Mouse (Mus musculus): ENCODE data around the gene Smtnl1. TPM values are rescaled to one million over a fixed set of nuclear protein-coding genes. Genes with fewer than 3 reads are reported as not detected.
"Not testable (repeated sequence)": the region's sequence is repeated elsewhere in the genome, so short reads cannot be mapped to it uniquely, and the experiment has no call there.

The Smtnl1 gene
- total and polyA plus RNA-seq, 3 experiments, result not detected

DNA sequence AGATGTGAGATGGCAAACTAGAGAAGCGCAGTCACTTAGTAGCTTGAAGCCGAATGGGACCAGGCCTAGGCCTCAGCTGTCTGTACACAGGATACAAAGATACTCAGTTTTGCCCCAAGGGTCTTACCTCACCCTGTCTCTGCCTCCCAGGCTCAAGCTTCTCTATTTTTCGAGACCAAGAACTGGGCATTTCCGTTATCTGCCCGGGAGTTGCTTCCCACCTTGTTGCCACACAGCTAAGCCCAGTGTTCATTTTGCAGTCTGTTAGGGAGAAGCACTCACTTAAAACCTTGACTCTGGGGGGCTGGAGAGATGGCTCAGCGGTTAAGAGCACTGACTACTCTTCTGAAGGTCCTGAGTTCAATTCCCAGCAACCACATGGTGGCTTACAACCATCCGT lies 18.5 kb downstream of the Smtnl1 start:
- H3K27ac ChIP-seq (ENCODE audit: control insufficient read depth, low read depth, low read length), result no peak overlapping the region
- H3K4me1 ChIP-seq (ENCODE audit: control insufficient read depth in 1 of 2, insufficient read depth in 2 of 2, low read length in 2 of 2), result peaks cover 0 to 11% of the 10 kb centered on the region in 2 experiments; a peak in 2 of 4 replicates

DNA sequence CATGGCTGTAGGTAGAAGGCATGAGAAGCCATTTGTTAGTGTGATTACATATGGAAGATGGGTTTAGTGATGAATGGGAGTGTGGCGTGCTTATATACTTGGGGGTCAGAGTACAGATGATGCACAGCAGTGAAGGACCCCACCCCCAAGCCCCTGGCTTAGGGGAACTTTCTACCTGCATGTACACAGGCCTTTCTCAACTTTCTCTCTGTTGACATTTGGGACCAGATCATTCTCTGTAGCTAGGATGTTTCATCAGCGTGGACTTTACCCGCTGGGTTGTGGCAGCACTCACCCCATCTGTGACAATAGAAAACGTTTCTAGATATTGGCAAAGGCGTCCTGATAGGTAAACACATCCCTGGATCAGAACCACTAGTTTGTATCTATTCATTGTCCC lies 21.2 kb downstream of the Smtnl1 start:
- H3K27ac ChIP-seq (ENCODE audit: control insufficient read depth, low read depth, low read length); DNase-seq (ENCODE audit: low read depth, low spot score); H3K27me3 ChIP-seq (ENCODE audit: control insufficient read depth in 1 of 2, insufficient read depth in 2 of 2, low read length in 2 of 2); H3K36me3 ChIP-seq (ENCODE audit: control insufficient read depth in 1 of 2, insufficient read depth in 2 of 2, low read length in 2 of 2); H3K9ac ChIP-seq (ENCODE audit: control insufficient read depth, low read depth, low read length, poor library complexity, severe bottlenecking); H3K9me3 ChIP-seq (replicated peaks; ENCODE audit: insufficient read depth, low read length); H3K79me2 ChIP-seq (ENCODE audit: control insufficient read depth, insufficient read depth, low read length, poor library complexity); H3K4me3 ChIP-seq (ENCODE audit: control insufficient read depth in 1 of 2, insufficient read depth in 1 of 2, low read depth in 2 of 2, low read length in 2 of 2): not testable (repeated sequence)
- peaks cover 0 to 14% of the 10 kb centered on the region in 2 experiments; a peak in 3 of 4 replicates for H3K4me1 ChIP-seq (ENCODE audit: control insufficient read depth in 1 of 2, insufficient read depth in 2 of 2, low read length in 2 of 2)

More for the DNA sequence above, 18.5 kb downstream of the Smtnl1 start:
- peaks cover 0 to 5% of the 10 kb centered on the region in 2 experiments; a peak in 2 of 4 replicates for H3K36me3 ChIP-seq (ENCODE audit: control insufficient read depth in 1 of 2, insufficient read depth in 2 of 2, low read length in 2 of 2)
- no peaks in the 10 kb centered on the region for H3K79me2 ChIP-seq (ENCODE audit: control insufficient read depth, insufficient read depth, low read length, poor library complexity)
- H3K27me3 ChIP-seq (ENCODE audit: control insufficient read depth in 1 of 2, insufficient read depth in 2 of 2, low read length in 2 of 2), result no peaks in the 10 kb centered on the region
- H3K9me3 ChIP-seq (replicated peaks; ENCODE audit: insufficient read depth, low read length), result no peaks in the 10 kb centered on the region
- H3K4me3 ChIP-seq (ENCODE audit: control insufficient read depth in 1 of 2, insufficient read depth in 1 of 2, low read depth in 2 of 2, low read length in 2 of 2), result no peak overlapping the region
- no peak for TF ChIP-seq JUND (IDR thresholded peaks at IDR 0.05; ENCODE audit: low read depth, low read length)
- no peak for TF ChIP-seq GABPA (IDR thresholded peaks at IDR 0.05; ENCODE audit: low read depth, low read length)
- no peak for TF ChIP-seq POLR2AphosphoS2 (IDR thresholded peaks at IDR 0.05; ENCODE audit: low read length)
- no peak for TF ChIP-seq HCFC1 (IDR thresholded peaks at IDR 0.05; ENCODE audit: low read depth, low read length)
- TF ChIP-seq TAL1 (IDR thresholded peaks at IDR 0.05; ENCODE audit: low read length), result no peak
- DNase-seq (ENCODE audit: low read depth, low spot score), result no peak
- no peak overlapping the region for H3K9ac ChIP-seq (ENCODE audit: control insufficient read depth, low read depth, low read length, poor library complexity, severe bottlenecking)

DNA sequence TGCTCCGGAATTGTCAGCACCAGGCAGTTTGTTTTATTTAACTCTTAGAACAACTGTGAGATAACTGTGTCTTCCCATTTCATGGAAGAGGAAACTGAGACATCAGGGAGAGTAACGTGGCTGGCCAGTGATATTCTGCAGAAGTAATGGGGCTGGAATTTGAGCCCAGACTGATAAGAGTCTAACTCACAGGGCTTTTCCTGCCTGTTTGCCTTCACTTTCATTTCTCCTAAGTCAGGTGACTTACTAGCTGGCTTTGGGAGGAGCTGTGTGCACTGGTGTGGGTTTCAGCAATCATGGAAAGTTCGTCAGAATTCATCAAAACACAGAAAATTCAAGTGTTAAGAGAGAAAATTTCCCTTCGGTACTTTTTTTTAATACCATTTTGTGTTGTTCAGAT lies 22.1 kb downstream of the Smtnl1 start:
- H3K4me3 ChIP-seq (ENCODE audit: control insufficient read depth in 1 of 2, insufficient read depth in 1 of 2, low read depth in 2 of 2, low read length in 2 of 2), result peak overlapping the region; percentile 28 to 42
- H3K9ac ChIP-seq (ENCODE audit: control insufficient read depth, low read depth, low read length, poor library complexity, severe bottlenecking), result peak overlapping the region; percentile 19; the same call in 1 of the 2 replicates
- peaks cover 0 to 5% of the 10 kb centered on the region in 2 experiments; a peak in 2 of 4 replicates for H3K36me3 ChIP-seq (ENCODE audit: control insufficient read depth in 1 of 2, insufficient read depth in 2 of 2, low read length in 2 of 2)
- H3K27me3 ChIP-seq (ENCODE audit: control insufficient read depth in 1 of 2, insufficient read depth in 2 of 2, low read length in 2 of 2), result no peaks in the 10 kb centered on the region
- DNase-seq (ENCODE audit: low read depth, low spot score), result peak; percentile 42
- no peaks in the 10 kb centered on the region for H3K79me2 ChIP-seq (ENCODE audit: control insufficient read depth, insufficient read depth, low read length, poor library complexity)
- H3K27ac ChIP-seq (ENCODE audit: control insufficient read depth, low read depth, low read length), result peak overlapping the region; percentile 19; the same call in 1 of the 2 replicates
- TF ChIP-seq USF1 (IDR thresholded peaks at IDR 0.05; ENCODE audit: low read depth, low read length) (peak; percentile 68), SIN3A (IDR thresholded peaks at IDR 0.05; ENCODE audit: low read length) (peak; percentile 45; the same call in 1 of the 2 replicates), NRF1 (IDR thresholded peaks at IDR 0.05; ENCODE audit: insufficient read depth, low read depth, low read length, poor library complexity, severe bottlenecking) (no peak), ETS1 (IDR thresholded peaks at IDR 0.05; ENCODE audit: low read depth, low read length) (peak; percentile 59; the same call in 1 of the 2 replicates), GATA1 (IDR thresholded peaks at IDR 0.05; ENCODE audit: low read depth, low read length) (peak; percentile 41; the same call in 1 of the 2 replicates), MYC (IDR thresholded peaks at IDR 0.05; ENCODE audit: low read depth, low read length) (no peak)
- no peaks in the 10 kb centered on the region for H3K9me3 ChIP-seq (replicated peaks; ENCODE audit: insufficient read depth, low read length)
- peaks cover 0 to 14% of the 10 kb centered on the region in 2 experiments; a peak in 3 of 4 replicates for H3K4me1 ChIP-seq (ENCODE audit: control insufficient read depth in 1 of 2, insufficient read depth in 2 of 2, low read length in 2 of 2)

All from MEL (cell line).